Mouse (Mus musculus): ENCODE data around the gene Mlx. TPM values are rescaled to one million over a fixed set of nuclear protein-coding genes. Genes with fewer than 3 reads are reported as not detected.
A peak's percentile ranks its signal among the peaks of the same experiment; 100 is the strongest.
"Not testable (repeated sequence)": the region's sequence is repeated elsewhere in the genome, so short reads cannot be mapped to it uniquely, and the experiment has no call there.

The Mlx gene
- total RNA-seq, 2 experiments from 2014 or later = 46.3 to 49.6 TPM

DNA sequence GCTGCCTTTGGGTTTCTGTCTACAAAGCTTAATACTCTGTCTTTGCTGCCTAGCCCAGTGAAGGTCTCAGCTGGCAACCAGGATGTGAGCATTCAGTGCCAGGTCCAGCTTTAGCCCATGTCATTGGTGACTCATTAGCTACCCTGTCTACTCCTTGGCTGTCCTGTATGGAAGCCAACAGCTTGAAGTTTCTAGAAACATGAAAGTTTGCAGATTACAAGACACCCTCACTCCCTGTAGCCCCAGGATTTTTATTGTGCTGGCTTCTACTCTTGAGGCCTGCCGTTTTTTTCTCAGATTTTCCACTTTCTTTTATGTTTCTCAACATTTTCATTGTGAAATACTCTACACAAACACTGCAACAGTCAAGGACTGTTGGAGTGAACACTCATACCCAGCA, 2.9 kb downstream of the Mlx start:
- no peak for DNase-seq (ENCODE audit: low spot score in 2 of 2)

- DNase-seq (ENCODE audit: low spot score in 2 of 2) = peak in 1 of 2 experiments; percentile 44
These were observed 7.8 kb downstream of the Mlx start for GRCm38 (mm10) chr11:101094930-101095313.

DNA sequence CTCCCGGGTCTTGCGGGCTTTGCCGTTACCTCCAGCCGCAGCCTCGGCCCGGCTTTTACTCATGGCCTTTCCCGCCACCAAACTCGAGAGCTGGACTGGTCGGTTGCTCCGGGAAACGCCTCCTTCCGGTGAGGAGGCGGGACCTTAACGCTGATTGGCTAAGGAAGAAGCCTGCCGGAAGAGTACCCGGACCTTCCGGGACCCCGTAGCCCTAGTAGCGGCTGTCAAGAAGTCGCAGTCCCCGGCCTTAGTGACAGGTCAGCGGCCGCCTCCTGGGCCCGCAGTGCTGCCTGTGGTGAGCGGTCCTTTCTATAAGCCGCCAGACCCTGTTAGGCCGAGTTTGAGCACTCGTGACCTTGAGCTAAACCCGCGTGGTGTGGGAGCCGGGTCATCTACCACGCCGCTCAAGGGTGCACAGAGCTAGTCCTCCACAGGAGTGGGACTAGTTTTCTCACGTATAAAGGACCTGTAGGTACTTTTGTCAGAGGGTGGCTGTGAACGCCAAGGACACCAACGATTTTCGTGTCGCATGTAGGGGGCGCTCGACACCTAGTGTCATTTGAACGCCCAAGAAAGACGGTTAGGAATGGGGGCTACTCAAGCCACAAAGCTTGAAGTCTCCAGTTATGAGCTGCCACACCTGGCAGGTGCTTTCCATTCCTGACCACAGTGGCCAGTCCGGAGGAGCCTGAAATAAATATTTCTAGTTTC, 8.4 kb downstream of the Mlx start, which contains the start of gene Psmc3ip:
Gene Psmc3ip (minus strand): TSS at position 123 of the 711 bp plus-strand sequence.
- DNase-seq (ENCODE audit: low spot score in 2 of 2) = peak; percentile 91 to 95

DNA sequence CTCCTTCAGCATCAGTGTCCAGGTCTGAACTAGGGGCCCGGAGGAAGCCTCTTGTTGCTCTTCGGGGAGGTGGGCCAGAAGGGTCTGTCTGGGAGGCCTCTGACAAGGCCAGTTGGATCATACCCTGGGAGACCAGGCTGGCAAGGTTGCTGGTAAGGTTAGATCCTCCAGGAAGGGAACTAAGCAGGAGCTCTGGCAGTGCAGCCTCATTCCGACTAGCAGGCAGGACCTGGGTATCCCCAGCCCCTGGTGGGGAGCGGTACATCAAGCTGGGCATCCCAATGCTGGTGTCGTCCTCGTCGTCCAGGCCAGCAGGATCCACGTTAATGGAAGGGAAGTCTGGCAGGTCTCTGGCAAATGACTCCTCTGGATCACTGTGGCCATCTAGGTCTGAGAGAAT, 11.2 kb downstream of the Mlx start:
- no peak for DNase-seq (ENCODE audit: low spot score in 2 of 2)

- no peak for DNase-seq (ENCODE audit: low spot score in 2 of 2)
These were observed 15.9 kb downstream of the Mlx start for GRCm38 (mm10) chr11:101103011-101103410.

- DNase-seq (ENCODE audit: low spot score in 2 of 2) = no peak
These were observed 22.3 kb downstream of the Mlx start for GRCm38 (mm10) chr11:101109351-101109750.

GRCm38 (mm10) chr11:101110708-101111107, 23.6 kb downstream of the Mlx start:
- DNase-seq (ENCODE audit: low spot score in 2 of 2) = no peak

- DNase-seq (ENCODE audit: low spot score in 2 of 2) = no peak
These were observed 24.1 kb downstream of the Mlx start for GRCm38 (mm10) chr11:101111178-101111577.

DNA sequence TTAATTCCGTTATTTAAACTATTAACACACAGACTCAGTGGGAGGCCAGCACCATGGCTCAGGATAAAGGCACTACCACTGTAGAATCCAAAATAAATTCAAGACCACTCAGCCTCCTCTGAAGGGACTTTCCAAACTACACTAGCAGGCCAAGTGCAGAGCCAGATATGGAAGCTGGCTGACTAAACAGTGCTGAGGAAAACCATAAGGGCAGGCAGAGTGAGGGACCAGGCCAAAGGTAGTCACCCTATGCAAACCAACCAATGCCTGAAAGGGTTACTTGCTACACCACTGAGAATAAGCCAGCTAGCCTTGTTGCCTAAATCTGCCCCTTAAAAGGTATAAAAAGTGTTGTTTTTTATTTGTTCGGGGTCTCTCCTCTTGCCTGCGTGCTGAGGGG, 25.1 kb downstream of the Mlx start:
- DNase-seq (ENCODE audit: low spot score in 2 of 2) = no peak

DNA sequence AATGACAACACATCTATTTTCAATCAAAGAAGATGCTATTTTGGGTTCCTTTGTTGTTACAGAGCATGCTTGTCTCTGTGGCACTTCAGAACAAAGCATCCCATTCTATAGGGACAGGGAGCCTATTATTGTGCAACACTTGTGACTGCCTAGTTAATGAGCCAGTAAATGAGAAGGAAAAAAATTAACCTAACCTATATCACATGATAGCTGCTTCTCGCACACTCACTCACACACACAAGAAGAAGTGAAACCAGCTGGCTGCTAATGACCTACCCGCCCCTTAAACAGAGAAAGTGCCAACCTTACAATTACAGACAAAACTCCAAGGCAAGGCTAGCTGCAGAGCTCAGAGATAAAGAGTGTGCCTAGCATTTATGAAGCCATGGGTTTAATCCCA, 28.5 kb downstream of the Mlx start:
- no peak for DNase-seq (ENCODE audit: low spot score in 2 of 2)

DNA sequence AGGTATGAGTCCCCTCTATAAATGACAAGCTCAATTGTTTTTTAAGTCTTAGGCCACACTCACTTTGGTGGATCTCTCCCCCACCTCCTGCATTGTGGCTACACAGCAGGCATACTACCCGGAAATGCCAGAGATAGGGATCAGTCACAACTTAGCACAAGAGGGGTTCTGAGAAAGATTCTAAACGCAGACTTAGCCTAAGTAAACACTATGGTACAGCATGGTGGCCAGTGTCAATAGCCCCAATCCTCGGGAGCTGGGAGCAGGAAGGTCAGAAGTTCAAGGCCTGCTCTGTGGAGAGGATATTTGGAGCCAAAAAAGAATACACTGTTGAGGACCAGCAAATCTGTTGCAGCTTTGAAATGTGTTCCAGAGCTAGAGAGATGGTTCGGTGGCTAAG, 31.0 kb downstream of the Mlx start:
- no peak for DNase-seq (ENCODE audit: low spot score in 2 of 2)

DNA sequence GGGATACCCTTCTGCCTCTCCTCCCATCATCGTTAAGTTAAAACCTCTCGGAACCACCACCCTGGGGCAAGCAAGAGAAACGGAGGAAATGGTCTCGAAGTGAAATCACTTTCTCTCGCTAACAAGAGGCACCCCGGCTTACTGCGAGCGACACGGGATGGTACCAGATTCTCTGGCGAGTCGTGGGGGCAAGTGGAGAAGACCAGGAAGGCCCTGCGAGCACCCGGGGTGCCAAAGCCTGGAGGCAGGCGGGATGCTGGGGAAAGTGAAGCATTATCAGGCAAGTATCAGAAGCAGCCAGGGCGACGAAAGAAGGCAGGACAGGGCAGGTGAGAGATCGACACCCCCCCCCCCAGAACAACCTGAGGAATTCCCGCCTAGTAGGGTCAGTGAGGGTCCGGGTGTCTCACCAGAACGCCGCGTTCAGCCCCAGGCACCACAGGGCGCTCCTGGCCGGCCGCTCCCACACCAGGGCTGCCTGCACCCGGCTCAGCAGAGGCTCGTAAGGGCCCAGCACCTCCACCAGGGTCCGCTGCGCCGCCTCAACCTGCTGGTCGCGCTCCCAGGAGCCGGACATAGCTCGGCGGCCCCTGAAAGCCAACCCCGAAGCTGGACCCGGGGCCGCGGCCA, 32.2 kb downstream of the Mlx start:
- no peak for DNase-seq (ENCODE audit: low spot score in 2 of 2)

GRCm38 (mm10) chr11:101119761-101120544, 32.9 kb downstream of the Mlx start, which contains the start of the genes Retreg3 and Tubg1:
Retreg3 (minus strand) TSS chr11:101119893.
Tubg1 (plus strand) TSS chr11:101119938.
- peak; percentile 99 for DNase-seq (ENCODE audit: low spot score in 2 of 2)

DNA sequence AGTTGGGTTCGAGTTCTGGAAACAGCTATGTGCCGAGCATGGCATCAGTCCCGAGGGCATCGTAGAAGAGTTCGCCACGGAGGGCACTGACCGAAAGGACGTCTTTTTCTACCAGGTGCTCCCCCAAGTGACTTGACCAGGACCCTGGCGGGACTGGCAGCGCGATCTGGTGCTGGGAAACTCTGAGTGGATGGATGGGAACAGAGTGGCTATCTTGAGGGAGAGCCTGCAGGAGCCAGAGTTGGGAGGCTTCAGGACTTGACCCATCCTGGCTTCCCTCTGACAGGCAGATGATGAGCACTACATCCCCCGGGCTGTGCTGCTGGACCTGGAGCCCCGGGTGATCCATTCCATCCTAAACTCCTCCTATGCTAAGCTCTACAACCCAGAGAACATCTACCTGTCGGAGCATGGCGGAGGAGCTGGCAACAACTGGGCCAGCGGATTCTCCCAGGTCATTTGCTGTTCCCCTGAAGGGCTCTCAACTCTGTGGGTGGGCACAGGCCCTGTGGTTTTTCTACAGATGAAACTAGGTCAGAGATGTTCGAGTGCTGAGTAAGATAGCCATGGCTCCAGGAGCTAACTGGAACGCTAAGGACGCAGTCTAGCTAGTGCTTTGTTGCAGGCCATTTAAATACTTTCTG, 33.6 kb downstream of the Mlx start:
- no peak for DNase-seq (ENCODE audit: low spot score in 2 of 2)

DNA sequence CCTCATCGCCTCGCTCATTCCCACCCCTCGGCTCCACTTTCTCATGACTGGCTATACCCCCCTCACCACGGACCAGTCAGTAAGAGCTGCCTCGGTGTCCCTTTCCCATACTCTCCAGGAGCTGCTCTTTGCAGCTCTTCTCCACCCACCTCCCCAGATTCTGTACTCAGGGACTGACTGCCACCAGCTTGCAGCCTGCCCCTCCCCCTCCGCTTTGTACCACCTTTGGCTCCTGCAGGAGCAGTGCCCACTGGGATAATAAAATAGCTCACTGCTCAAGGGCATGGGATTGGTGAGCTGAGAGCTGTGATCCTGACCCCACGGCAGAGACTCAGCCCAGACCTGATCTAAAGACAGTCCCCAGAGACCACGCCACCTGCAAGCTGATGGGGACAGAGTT, 37.4 kb downstream of the Mlx start:
- DNase-seq (ENCODE audit: low spot score in 2 of 2) = not testable (repeated sequence)

GRCm38 (mm10) chr11:101125008-101125407, 37.9 kb downstream of the Mlx start:
- DNase-seq (ENCODE audit: low spot score in 2 of 2) = not testable (repeated sequence)

GRCm38 (mm10) chr11:101127075-101127474, 40.0 kb downstream of the Mlx start:
- no peak for DNase-seq (ENCODE audit: low spot score in 2 of 2)

DNA sequence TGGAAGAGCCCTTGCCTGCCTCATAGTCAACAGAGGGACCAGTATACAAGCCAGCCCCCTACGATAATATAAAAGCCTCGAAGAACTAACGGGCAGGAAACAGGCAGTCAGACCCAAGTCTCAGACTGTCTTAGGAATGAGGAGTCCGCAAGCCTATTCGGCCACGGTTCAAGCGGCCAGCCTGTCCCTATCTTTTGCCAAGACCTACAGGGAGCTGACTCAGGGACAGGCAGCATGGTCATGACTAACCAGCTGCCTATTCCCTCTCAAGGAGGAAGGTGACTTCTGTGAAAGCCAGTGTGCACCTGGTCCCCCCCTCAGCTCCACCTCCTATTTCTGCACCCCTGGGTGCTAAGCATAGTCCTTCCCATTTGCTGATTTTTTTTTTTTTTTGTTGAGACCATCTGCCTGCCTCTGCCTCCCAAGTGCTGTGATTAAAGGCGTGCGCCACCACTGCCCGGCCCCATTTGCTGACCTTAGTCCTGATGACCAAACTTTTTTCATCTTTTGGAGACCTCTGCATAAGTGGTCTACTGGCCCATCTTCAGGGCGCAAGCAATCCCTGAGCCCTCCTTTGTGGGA, 42.0 kb downstream of the Mlx start:
- no peak for DNase-seq (ENCODE audit: low spot score in 2 of 2)

GRCm38 (mm10) chr11:101130056-101130756, 43.1 kb downstream of the Mlx start:
- no peak for DNase-seq (ENCODE audit: low spot score in 2 of 2)

- no peak for DNase-seq (ENCODE audit: low spot score in 2 of 2)
These were observed 44.1 kb downstream of the Mlx start for GRCm38 (mm10) chr11:101131187-101131586.

Measured in layer of hippocampus, postnatal 14 days (tissue).